Mouse (Mus musculus) neural tube, embryonic 13.5 days (tissue): ENCODE results near the gene Trap1a. TPM values are rescaled to one million over a fixed set of nuclear protein-coding genes. Genes with fewer than 3 reads are reported as not detected.
"Not testable (repeated sequence)": the region's sequence is repeated elsewhere in the genome, so short reads cannot be mapped to it uniquely, and the experiment has no call there.

Experiments
- ATAC-seq: fragments of 200-750 bp; cut with Nextera tagmentation; 2 replicates; pipeline ENCODE4 v1.8.0; 2017; ENCODE audit warnings: low read depth, mild to moderate bottlenecking, moderate TSS enrichment, moderate library complexity
- H3K27ac ChIP-seq: fragments of 300-500 bp; sonication (generic); replicated peaks from 2 replicates; pipeline ENCODE4 v1.5.1; 2015; ENCODE audit warnings: moderate library complexity, mild to moderate bottlenecking, inconsistent platforms
- H3K27me3 ChIP-seq: fragments of 300-500 bp; sonication (generic); 2 replicates; pipeline ENCODE4 v1.6.1; 2015; ENCODE audit warnings: mild to moderate bottlenecking, inconsistent platforms
- H3K36me3 ChIP-seq: fragments of 300-500 bp; sonication (generic); 2 replicates; pipeline ENCODE4 v1.6.1; 2015; ENCODE audit warnings: mild to moderate bottlenecking, inconsistent platforms
- H3K4me1 ChIP-seq: fragments of 300-500 bp; sonication (generic); replicated peaks from 2 replicates; pipeline ENCODE4 v1.6.1; 2015; ENCODE audit warnings: inconsistent platforms
- H3K4me2 ChIP-seq: fragments of 300-500 bp; sonication (generic); 2 replicates; pipeline ENCODE4 v1.6.1; 2015; ENCODE audit warnings: inconsistent platforms, mild to moderate bottlenecking, moderate library complexity
- H3K4me3 ChIP-seq: fragments of 300-500 bp; sonication (generic); 2 replicates; pipeline ENCODE4 v1.5.1; 2015; ENCODE audit warnings: mild to moderate bottlenecking, inconsistent platforms
- H3K9ac ChIP-seq: fragments of 300-500 bp; sonication (generic); 2 replicates; pipeline ENCODE4 v1.6.1; 2015; ENCODE audit warnings: moderate library complexity, mild to moderate bottlenecking, inconsistent platforms
- H3K9me3 ChIP-seq: fragments of 300-500 bp; sonication (generic); 2 replicates; pipeline ENCODE4 v1.6.1; 2016; ENCODE audit warnings: inconsistent platforms
- WGBS: fragments of 180-500 bp; shearing (Covaris S2); methylation state at CpG from one replicate; pipeline ENCODE4 v1.1.7; 2015; 5-methylcytosine and 5-hydroxymethylcytosine counted together
- polyA plus RNA-seq: library from polyadenylated mRNA; unstranded; fragments of >200 nt; fragmentation: Nextera tagmentation; extraction: Ambion mirVana; gene quantifications from 2 replicates; pipeline ENCODE4 v1.2.1, GENCODE M21; 2015

The Trap1a gene
- not detected in 2 replicates for polyA plus RNA-seq

DNA sequence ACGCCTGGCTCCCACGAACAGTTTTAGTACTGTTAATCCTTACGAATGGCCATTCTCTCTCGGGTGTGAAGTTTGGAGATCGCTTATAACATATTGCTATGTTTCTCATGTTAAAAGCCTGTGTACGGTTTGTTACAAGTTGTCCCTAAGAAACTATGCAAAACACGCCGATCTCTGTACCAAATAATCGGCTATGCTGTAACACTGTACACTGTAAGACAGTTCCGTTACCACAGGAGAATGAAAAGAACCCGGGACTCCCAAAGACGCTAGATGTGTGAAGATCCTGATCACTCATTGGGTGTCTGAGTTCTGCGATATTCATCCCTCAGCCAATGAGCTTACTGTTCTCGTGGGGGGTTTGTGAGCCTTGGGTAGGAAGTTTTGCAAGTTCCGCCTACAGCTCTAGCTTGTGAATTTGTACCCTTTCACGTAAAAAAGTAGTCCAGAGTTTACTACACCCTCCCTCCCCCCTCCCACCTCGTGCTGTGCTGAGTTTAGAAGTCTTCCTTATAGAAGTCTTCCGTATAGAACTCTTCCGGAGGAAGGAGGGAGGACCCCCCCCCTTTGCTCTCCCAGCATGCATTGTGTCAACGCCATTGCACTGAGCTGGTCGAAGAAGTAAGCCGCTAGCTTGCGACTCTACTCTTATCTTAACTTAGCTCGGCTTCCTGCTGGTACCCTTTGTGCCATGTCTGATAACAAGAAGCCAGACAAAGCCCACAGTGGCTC lies at the start of gene Trap1a:
Gene Trap1a (plus strand): TSS at position 421 of the 732 bp plus-strand sequence.
- Histone ChIP-seq H3K27ac (no peak within 1 kb of the TSS), H3K36me3 (no peaks in the 10 kb centered on the region), H3K9ac (no peak within 1 kb of the TSS), H3K4me1 (no peaks in the 10 kb centered on the region), H3K4me3 (no peak within 1 kb of the TSS), H3K4me2 (no peak within 1 kb of the TSS), H3K27me3 (peaks cover 4% of the 10 kb centered on the region; the same call in 1 of the 2 replicates), H3K9me3 (no peaks in the 10 kb centered on the region)
- 88% methylated on average over 24 of the region's 24 CpGs for WGBS
- no peak for ATAC-seq

DNA sequence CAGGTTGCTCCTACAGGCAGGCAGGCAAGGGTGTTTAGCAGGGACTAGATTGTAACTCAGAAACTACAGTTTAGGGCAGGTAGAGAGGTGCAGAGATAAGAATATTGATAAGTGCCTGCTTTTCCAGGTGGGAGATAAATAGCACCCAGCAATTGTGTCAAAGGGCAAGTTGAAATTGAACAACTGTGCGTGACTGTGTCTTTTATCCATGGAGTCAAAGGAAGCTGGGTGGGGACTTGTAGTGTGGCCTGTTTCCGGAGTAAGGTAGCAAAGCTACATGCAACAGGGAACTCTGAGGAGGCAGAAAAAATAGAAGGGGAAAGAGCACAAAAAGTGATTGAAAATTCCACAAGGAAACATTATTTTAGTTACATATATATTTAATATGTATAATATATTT lies 40.4 kb upstream of the Trap1a start:
- Histone ChIP-seq H3K9ac (no peak overlapping the region), H3K4me3 (no peak overlapping the region), H3K4me1 (no peaks in the 10 kb centered on the region), H3K4me2 (no peak overlapping the region), H3K36me3 (no peaks in the 10 kb centered on the region), H3K27me3 (peaks cover 4% of the 10 kb centered on the region), H3K9me3 (no peaks in the 10 kb centered on the region), H3K27ac (no peak overlapping the region)
- WGBS, result 89% methylated on average over 2 of the region's 2 CpGs
- ATAC-seq, result no peak

DNA sequence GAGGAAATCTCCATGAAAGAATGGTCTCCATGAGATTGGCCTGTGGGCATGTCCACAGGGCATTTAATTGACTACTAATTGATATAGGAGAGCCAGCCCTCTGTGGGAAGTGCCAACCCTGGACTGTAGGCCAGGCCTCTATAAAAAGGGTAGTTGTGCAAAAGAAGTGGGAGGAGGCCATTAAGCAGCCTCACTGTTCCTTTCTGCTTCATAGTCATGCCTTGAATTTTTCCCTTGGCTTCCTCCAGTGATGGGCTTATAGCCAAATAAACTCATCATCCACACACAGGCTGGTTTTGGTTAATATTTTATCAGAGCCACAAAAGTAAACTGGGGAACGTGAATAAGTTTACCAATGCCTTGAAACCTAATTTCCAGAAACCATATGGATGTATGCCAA lies 38.2 kb upstream of the Trap1a start:
- Histone ChIP-seq H3K9me3 (no peaks in the 10 kb centered on the region), H3K4me2 (no peak overlapping the region), H3K27me3 (peaks cover 4% of the 10 kb centered on the region), H3K4me3 (no peak overlapping the region), H3K27ac (no peak overlapping the region), H3K9ac (no peak overlapping the region), H3K4me1 (no peaks in the 10 kb centered on the region), H3K36me3 (no peaks in the 10 kb centered on the region)
- no peak for ATAC-seq
- 92% methylated on average over 1 of the region's 1 CpGs for WGBS

DNA sequence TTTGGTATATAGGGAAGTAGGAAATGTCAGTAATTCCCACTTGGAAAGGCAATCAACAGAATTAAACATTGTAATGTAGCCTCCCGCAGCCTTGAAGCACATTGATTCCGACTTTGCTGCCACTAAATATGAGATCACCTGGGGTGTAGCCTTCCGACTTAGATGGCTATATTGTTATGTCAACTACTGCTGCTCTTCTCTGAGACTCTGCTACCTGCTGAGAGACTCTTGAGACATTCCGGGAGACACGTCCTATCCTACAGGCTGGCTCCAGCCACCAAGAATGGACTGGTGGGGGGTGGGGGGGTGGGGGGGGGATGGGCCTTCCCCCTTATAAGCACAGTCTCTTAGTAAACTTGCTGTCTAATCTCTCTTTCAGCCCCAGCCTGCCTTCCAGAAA lies 16.1 kb upstream of the Trap1a start:
- not testable (repeated sequence) for H3K9ac ChIP-seq, H3K4me3 ChIP-seq, ATAC-seq, H3K4me2 ChIP-seq, H3K27ac ChIP-seq, H3K4me1 ChIP-seq, H3K27me3 ChIP-seq, H3K36me3 ChIP-seq, H3K9me3 ChIP-seq
- WGBS, result 55% methylated on average over 5 of the region's 5 CpGs

DNA sequence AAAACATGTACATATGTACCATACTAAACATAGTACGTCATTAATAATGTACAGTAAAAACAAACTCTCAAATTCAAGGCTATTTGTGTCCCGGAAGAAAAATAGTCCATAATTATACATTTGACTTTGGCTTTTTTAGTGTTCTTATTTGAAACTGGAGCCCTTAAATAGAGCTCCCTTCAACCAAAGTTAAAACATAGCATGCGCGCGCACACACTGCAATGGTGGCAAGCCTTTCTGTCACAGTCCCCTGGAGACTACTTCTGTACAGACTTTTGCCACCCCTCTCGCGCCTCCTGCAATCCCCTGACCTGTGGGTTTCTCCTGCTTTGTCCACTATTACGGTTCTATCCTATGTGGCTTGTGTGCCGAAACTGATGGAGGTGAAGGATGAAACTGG lies 900 bp upstream of the Trap1a start:
- Histone ChIP-seq H3K4me1 (no peaks in the 10 kb centered on the region), H3K36me3 (no peaks in the 10 kb centered on the region), H3K9ac (no peak overlapping the region), H3K27ac (no peak overlapping the region), H3K4me3 (no peak overlapping the region), H3K4me2 (no peak overlapping the region), H3K9me3 (no peaks in the 10 kb centered on the region), H3K27me3 (no peaks in the 10 kb centered on the region)
- ATAC-seq, result no peak
- WGBS, result 93% methylated on average over 9 of the region's 9 CpGs

DNA sequence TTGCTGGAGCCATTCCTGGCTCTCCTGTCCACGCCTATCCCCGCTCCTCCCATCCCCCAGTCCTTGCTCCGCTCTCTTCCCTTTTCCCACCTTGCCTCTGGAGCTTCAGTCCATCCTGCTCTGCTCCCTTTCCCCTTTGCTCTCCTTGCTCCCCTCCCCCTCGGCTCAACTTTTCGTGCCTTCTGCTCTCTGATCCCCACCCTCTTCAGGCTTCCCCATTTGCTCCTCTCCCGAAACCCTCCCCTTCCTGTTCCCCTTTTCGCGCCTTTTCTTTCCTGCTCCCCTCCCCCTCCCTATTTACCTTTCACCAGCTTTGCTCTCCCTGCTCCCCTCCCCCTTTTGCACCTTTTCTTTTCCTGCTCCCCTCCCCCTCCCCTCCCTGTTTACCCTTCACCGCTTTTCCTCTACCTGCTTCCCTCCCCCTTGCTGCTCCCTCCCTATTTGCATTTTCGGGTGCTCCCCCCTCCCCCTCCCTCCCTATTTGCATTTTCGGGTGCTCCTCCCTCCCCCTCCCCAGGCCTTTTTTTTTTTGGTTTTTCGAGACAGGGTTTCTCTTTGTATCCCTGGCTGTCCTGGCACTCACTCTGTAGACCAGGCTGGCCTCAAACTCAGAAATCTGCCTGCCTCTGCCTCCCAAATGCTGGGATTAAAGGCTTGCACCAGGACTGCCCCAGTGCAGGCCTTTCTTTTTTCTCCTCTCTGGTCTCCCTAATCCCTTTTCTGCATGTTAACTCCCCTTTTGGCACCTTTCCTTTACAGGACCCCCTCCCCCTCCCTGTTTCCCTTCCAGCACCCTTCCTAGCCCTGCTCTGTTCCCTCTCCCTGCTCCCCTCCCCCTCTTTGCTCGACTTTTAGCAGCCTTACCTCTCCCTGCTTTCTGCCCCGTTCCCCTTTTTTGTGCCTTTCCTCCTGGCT lies 1.3 kb downstream of the Trap1a start:
- Histone ChIP-seq H3K4me1 (no peaks in the 10 kb centered on the region), H3K4me2 (no peak overlapping the region), H3K9ac (no peak overlapping the region), H3K27me3 (peaks cover 7% of the 10 kb centered on the region; the same call in 1 of the 2 replicates), H3K9me3 (no peaks in the 10 kb centered on the region), H3K4me3 (no peak overlapping the region), H3K36me3 (no peaks in the 10 kb centered on the region), H3K27ac (no peak overlapping the region)
- ATAC-seq, result no peak
- 91% methylated on average over 12 of the region's 14 CpGs for WGBS

- Histone ChIP-seq H3K4me3 (no peak overlapping the region), H3K4me2 (no peak overlapping the region), H3K36me3 (no peaks in the 10 kb centered on the region), H3K9ac (no peak overlapping the region), H3K27me3 (peaks cover 7% of the 10 kb centered on the region; the same call in 1 of the 2 replicates), H3K9me3 (no peaks in the 10 kb centered on the region), H3K4me1 (no peaks in the 10 kb centered on the region), H3K27ac (no peak overlapping the region)
- ATAC-seq, result no peak
- WGBS, result 70% methylated on average over 3 of the region's 3 CpGs
Observed at GRCm38 (mm10) chrX:139335419-139336074, 2.1 kb downstream of the Trap1a start.

DNA sequence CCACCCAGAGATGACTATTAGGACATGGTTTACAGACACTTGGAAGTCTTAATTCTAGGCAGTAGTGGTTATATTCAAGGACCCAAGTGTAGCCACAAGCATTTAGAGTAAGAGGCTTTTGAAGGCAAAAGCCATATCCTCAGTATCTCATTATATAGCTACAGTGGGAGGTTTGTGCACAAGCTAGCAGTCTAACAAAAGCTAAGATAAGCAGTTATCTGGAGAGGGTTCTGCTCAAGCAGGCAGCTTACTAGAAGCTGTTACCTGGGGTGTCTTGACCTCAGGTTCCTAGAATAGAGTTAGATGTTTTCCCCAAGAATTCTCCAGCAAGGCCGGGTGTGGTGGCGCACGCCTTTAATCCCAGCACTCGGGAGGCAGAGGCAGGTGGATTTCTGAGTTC lies 6.1 kb downstream of the Trap1a start:
- Histone ChIP-seq H3K4me3 (no peak overlapping the region), H3K9ac (no peak overlapping the region), H3K9me3 (no peaks in the 10 kb centered on the region), H3K4me1 (no peaks in the 10 kb centered on the region), H3K27me3 (peaks cover 15% of the 10 kb centered on the region; the same call in 1 of the 2 replicates), H3K36me3 (no peaks in the 10 kb centered on the region), H3K27ac (no peak overlapping the region), H3K4me2 (no peak overlapping the region)
- WGBS, result 89% methylated on average over 4 of the region's 4 CpGs
- no peak for ATAC-seq

DNA sequence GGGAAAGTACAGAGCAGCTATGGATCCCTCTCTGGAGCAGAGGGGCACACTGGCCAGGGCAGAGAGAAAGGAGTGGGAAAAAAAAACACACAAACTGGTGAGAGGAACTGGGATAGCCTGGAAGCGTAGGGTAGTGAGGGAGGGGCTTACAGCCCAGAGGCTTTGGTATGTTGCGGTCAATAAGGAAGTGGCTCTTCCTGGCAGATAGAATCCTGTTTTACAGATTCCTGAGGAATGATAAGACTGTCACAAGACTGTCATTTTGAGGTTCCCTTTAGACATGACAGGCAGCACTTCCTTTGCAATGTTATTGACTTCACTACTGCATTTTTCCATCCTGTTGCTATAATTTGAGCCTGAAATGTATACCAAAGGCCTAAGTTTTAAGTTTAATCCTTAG lies 7.7 kb downstream of the Trap1a start:
- H3K4me2 ChIP-seq, result no peak overlapping the region
- H3K36me3 ChIP-seq, result no peaks in the 10 kb centered on the region
- H3K27me3 ChIP-seq, result peaks cover 16% of the 10 kb centered on the region; the same call in 1 of the 2 replicates
- ATAC-seq, result no peak
- no peak overlapping the region for H3K27ac ChIP-seq
- H3K4me1 ChIP-seq, result no peaks in the 10 kb centered on the region
- WGBS, result 88% methylated on average over 2 of the region's 2 CpGs
- no peak overlapping the region for H3K9ac ChIP-seq
- H3K4me3 ChIP-seq, result no peak overlapping the region
- no peaks in the 10 kb centered on the region for H3K9me3 ChIP-seq

GRCm38 (mm10) chrX:139352192-139352772 lies 18.8 kb downstream of the Trap1a start:
- Histone ChIP-seq H3K36me3 (no peaks in the 10 kb centered on the region), H3K27ac (no peak overlapping the region), H3K4me2 (no peak overlapping the region), H3K9me3 (no peaks in the 10 kb centered on the region), H3K9ac (no peak overlapping the region), H3K4me3 (no peak overlapping the region), H3K27me3 (peaks cover 15% of the 10 kb centered on the region), H3K4me1 (no peaks in the 10 kb centered on the region)
- WGBS, result 69% methylated on average over 5 of the region's 5 CpGs
- ATAC-seq, result no peak

GRCm38 (mm10) chrX:139357639-139358260 lies 24.3 kb downstream of the Trap1a start:
- Histone ChIP-seq H3K27me3 (peaks cover 10% of the 10 kb centered on the region; the same call in 1 of the 2 replicates), H3K27ac (no peak overlapping the region), H3K9ac (no peak overlapping the region), H3K4me3 (no peak overlapping the region), H3K36me3 (no peaks in the 10 kb centered on the region), H3K4me1 (no peaks in the 10 kb centered on the region), H3K4me2 (no peak overlapping the region), H3K9me3 (no peaks in the 10 kb centered on the region)
- no peak for ATAC-seq
- WGBS, result 65% methylated on average over 7 of the region's 7 CpGs
